Mouse (Mus musculus): ENCODE measurements around the gene Ldhb.

GRCm38 (mm10) chr6:142507785-142508162, at the start of gene Ldhb:
- TF ChIP-seq POLR2A (IDR thresholded peaks at IDR 0.05; ENCODE audit: insufficient read length, low read depth) (peak; percentile 57), USF1 (IDR thresholded peaks at IDR 0.05; ENCODE audit: low read depth) (no peak), TCF3 (IDR thresholded peaks at IDR 0.05; ENCODE audit: insufficient read length, low read depth) (no peak), MYOD1 (IDR thresholded peaks at IDR 0.05; ENCODE audit: control insufficient read depth in 1 of 3, insufficient read length in 2 of 3, low read depth in 2 of 3) (no peak), MYOG (IDR thresholded peaks at IDR 0.05; ENCODE audit: control insufficient read depth in 1 of 3, insufficient read depth in 1 of 3, insufficient read length in 2 of 3, low read depth in 2 of 3) (no peak), CEBPB (IDR thresholded peaks at IDR 0.05; ENCODE audit: insufficient read depth, poor library complexity, severe bottlenecking) (no peak), MAX (IDR thresholded peaks at IDR 0.05; ENCODE audit: low read depth) (no peak), SRF (IDR thresholded peaks at IDR 0.05; ENCODE audit: control insufficient read depth, insufficient read length, low read depth) (no peak), TCF12 (IDR thresholded peaks at IDR 0.05; ENCODE audit: insufficient read depth, poor library complexity, severe bottlenecking) (no peak), POLR2AphosphoS2 (IDR thresholded peaks at IDR 0.05; ENCODE audit: insufficient read length, low read depth) (peak; percentile 18)

Data from myocyte (in vitro differentiated cells).